Mouse (Mus musculus): Measurements from ENCODE around the gene Rfwd3.
A peak's percentile ranks its signal among the peaks of the same experiment; 100 is the strongest.
"Not testable (repeated sequence)": the region's sequence is repeated elsewhere in the genome, so short reads cannot be mapped to it uniquely, and the experiment has no call there.

Gene Rfwd3

GRCm38 (mm10) chr8:111299821-111300568 lies at the start of gene Rfwd3:
Rfwd3 (minus strand) TSS chr8:111300222.
- DNase-seq (ENCODE audit: low spot score in 2 of 2) = peak; percentile 93 to 96

DNA sequence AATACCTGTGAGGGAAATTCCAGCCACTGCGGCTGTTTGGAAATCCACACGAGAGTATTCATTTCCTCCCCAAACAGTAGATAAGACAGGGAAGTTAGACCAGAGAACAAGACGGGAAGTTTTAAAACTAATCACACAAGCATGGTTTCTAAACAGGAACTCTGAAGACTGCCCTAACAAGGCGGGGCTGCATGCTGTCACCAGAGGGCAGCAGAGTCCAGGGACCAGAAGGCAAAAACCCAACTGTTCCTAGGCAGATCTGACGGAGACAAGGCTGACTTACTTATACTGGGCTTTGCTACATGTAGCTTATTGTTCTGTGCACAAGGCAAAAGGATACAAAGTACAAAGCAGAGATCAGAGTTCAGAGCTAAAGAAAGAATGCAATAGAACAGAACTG lies 43.2 kb upstream of the Rfwd3 start:
- DNase-seq (ENCODE audit: low spot score in 2 of 2) = peak; percentile 51 to 85

GRCm38 (mm10) chr8:111340186-111340585 lies 40.2 kb upstream of the Rfwd3 start:
- DNase-seq (ENCODE audit: low spot score in 2 of 2) = no peak

DNA sequence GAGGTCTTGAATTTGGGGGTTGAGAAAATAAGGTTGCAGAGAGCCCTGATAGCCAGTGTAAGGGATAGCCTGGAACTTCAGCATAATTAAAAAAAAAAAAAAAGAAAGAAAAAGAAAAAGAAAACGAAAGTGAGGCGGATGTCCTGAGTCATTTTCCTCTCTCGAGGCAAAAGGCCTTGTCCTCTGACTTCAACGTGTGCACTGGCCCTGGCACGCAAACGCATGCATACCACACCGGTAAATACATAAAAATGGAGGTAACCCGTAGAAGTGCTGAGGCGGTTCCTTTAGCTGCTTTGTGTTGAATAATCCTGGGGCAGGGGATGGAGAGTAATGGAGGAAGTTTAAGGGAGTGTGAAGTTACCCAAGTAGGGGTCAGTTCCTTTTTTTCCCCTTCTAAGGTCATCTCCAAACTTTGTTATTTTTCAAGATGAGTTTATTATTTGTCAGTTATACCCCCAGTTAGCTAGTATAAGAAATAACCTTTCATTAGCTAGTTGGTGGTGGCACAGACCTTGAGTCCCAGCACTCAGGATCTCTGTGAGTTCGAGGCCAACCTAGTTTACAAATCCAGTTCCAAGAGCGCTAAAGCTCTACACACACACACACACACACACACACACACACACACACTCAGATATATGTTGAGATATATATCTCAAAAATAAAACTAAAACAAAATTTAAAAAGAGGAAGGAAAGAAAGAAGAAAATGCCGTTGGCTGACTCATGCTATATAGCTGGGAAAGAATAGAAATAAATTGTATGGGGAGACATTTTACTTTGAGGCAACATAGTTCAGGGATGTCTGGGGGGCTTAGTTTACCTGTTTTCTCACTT lies 38.6 kb upstream of the Rfwd3 start:
- no peak for DNase-seq (ENCODE audit: low spot score in 2 of 2)

DNA sequence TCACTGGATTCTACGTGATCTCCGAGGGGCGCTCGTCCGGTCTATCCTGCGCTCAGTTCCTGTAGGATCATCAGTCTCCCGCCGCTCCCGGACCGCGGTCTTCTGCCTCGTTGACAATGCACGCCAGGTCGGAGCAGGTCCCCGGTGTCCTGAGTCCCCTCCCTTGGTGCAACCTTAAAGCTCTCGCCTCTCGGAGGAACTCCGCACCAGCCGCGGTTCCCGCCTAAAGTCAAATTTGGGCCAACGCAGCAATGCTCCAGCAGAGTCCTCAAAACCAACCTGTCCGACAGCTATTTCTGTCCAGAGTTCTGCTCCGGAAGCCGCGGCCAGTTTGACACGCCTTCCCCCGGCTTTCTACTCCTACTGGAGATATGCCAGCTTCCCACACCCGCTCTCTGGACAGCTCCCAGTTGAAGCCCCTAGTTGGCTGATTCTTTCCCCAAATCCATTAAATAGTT lies 37.9 kb upstream of the Rfwd3 start, which contains the start of gene Mlkl:
Gene Mlkl (minus strand): TSS at position 288 of the 458 bp plus-strand sequence.
- peak; percentile 59 to 63 for DNase-seq (ENCODE audit: low spot score in 2 of 2)

- DNase-seq (ENCODE audit: low spot score in 2 of 2) = peak in 1 of 2 experiments; percentile 31
Observed at GRCm38 (mm10) chr8:111337311-111337889, 37.4 kb upstream of the Rfwd3 start.

- no peak for DNase-seq (ENCODE audit: low spot score in 2 of 2)
Observed at GRCm38 (mm10) chr8:111336692-111337091, 36.7 kb upstream of the Rfwd3 start.

DNA sequence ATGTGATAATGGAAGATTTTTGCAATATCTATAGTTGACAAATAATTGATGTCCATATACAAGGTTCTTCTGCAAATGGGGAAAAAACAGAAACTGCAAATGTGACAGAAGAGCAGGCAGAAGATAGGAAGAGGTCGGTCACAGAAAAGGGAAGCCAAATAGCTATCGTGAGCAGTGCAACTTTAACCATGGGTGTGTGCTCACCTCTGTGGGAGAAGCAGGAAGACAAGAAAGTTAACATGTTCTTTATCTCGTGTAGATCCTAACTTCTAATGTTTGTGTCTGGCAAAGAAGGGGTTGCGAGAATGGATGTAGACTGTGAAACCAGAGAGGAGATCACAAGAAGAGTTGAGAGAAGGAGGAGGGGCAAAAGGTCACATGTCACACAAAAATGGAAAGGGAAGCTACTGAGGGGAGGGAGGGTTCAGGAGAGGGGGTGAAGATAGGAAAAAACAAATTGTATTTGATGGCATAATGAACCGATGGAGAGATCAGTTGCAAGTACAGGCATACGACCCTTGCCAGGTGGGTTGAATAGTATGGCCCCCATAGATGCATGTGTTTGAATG lies 25.3 kb upstream of the Rfwd3 start:
- DNase-seq (ENCODE audit: low spot score in 2 of 2) = no peak

DNA sequence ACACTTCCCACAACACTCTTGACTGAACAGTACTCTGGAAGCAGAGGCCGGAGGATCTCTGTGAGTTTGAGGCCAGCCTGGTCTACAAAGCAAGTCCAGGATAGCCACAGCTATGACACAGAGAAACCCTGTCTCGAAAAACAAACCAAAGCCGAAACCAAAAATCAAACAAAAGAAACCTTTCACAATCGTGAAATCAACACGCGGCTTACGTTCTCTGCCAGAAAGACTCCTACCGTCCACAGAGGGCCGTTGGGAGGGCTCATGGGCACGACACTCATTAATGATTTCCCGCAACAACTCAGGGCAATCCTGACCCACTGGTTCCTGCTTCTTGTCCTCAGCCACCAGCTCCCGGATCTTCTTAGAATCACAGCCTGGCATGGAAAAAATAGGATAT lies 14.7 kb upstream of the Rfwd3 start:
- no peak for DNase-seq (ENCODE audit: low spot score in 2 of 2)

- DNase-seq (ENCODE audit: low spot score in 2 of 2) = not testable (repeated sequence)
Observed at GRCm38 (mm10) chr8:111313961-111314360, 13.9 kb upstream of the Rfwd3 start.

- peak; percentile 44 to 50 for DNase-seq (ENCODE audit: low spot score in 2 of 2)
Observed at GRCm38 (mm10) chr8:111312758-111313162, 12.7 kb upstream of the Rfwd3 start.

DNA sequence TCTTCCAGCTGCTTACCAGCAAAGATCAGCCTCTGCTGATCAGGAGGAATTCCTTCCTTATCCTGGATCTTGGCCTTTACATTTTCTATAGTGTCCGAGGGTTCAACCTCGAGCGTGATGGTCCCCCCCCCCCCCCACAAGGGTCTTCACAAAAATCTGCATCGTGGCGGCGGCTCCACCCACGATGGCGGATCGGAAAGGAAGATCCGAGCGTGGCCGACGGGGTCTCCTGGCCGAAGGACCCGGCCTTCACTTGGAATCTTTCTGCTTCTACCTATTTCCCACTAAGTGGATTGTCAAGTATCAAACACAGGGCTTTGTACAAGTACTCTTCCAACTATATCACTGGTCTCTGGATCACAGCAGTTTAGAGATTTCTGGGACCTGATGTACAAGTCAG lies 10.0 kb upstream of the Rfwd3 start:
- DNase-seq (ENCODE audit: low spot score in 2 of 2) = not testable (repeated sequence)

GRCm38 (mm10) chr8:111305031-111305730 lies 5.2 kb upstream of the Rfwd3 start:
- DNase-seq (ENCODE audit: low spot score in 2 of 2) = no peak

DNA sequence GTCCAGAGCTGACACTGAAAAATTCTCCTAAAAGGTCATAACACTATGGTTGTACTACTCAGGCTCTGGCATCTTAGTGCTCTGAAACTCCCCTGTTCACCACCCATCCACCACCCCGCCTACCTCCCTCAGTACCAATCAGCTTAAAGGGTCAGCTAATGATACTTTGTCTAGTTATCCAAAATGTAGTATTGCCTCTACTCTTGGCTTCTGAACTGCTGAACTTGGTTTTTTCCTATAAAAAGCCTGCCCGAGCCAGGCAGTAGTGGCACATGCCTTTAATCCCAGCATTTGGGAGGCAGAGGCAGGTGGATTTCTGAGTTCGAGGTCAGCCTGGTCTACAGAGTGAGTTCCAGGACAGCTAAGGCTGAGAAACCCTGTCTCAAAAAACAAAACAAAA lies 4.3 kb upstream of the Rfwd3 start:
- no peak for DNase-seq (ENCODE audit: low spot score in 2 of 2)

DNA sequence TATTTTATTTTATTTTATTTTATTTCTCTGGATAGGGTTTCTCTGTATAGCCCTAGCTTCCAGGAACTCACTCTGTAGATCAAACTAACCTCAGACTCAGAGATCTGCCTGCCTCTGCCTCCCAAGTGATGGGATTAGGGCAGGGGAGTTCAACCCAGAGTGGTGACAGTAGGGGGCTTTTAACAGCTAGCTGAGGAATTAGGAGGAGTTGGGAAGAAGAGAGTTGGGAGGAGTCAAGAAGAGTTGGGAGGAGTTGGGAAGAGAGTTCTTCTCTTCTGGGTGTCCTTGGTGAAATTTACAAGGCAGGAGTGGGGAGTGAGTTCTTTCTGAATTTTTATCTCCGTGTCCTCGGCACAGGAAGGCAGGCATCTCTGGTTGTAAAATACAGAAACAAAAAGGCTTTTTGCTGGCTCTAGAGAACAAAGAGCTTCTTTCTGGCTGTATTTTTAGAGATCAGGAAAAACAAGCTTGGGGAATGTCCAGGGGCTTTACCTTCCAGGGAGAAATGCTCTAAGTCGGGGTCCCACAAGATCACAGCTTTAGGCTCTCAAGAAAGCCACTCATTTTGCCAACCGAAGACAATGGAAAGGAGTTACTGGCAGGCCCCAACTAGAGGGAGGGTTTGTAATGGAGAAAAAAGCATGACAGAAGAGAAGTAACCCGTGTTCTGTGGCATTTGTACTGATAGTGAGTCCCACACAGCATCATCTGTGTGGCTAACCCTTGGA lies 3.2 kb upstream of the Rfwd3 start:
- not testable (repeated sequence) for DNase-seq (ENCODE audit: low spot score in 2 of 2)

- DNase-seq (ENCODE audit: low spot score in 2 of 2) = peak in 1 of 2 experiments; percentile 30
Observed at GRCm38 (mm10) chr8:111300597-111301546, 850 bp upstream of the Rfwd3 start.

- peak; percentile 77 to 86 for DNase-seq (ENCODE audit: low spot score in 2 of 2)
Observed at GRCm38 (mm10) chr8:111299363-111299820, 630 bp downstream of the Rfwd3 start.

DNA sequence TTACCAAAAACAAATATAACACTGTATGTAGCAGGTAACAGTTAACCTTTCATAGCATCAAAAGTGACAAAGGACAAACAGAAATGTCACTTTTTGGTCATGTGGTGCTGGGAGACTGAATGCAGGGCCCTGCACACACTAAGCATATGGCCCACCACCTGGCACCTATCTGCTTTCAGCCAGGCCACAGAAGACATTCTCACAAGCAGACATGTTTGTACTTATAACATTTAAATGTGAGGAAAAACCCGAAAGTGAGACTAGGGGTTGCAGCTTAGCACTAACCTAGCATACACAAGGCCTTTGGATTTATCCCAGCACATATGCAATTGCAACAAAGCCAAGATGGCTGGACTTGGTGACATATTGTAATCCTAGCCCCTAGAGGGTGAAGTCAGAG lies 2.0 kb downstream of the Rfwd3 start:
- DNase-seq (ENCODE audit: low spot score in 2 of 2) = no peak

GRCm38 (mm10) chr8:111291733-111292132 lies 8.3 kb downstream of the Rfwd3 start:
- DNase-seq (ENCODE audit: low spot score in 2 of 2) = no peak

All from spleen, postnatal 10 days (tissue).